8 mouse cellular contexts compared by ENCODE assay signal in genomic region chr10:80406684-80407501, GRCm38 (mm10). TPM values are rescaled to one million over a fixed set of nuclear protein-coding genes. Genes with fewer than 3 reads are reported as not detected.
DNase-seq lines count a peak whose midpoint lies in the region; ATAC-seq lines count a peak whose summit lies in the region.

Gene Uqcr11 (minus strand): TSS chr10:80406830.

- DNase-seq in adrenal gland, adult (ENCODE audit: inconsistent age in 2 of 2, low spot score in 1 of 2): peak; percentile 94 to 98
- DNase-seq in embryo, embryonic 10.5 days (ENCODE audit: low spot score): peak; percentile 96
- peak; percentile 89 for DNase-seq in gastrocnemius, postnatal 25 days
- peak; percentile 91 for DNase-seq in intestine, embryonic 14.5 days (ENCODE audit: low spot score)
- DNase-seq in left cerebral cortex, postnatal 14 days (ENCODE audit: low spot score in 2 of 2): peak; percentile 93 to 94
- DNase-seq in mesoderm, embryonic 11.5 days (ENCODE audit: low read depth, low spot score): peak; percentile 96
- peak; percentile 84 to 91 for DNase-seq in right cerebral cortex, postnatal 36 days (ENCODE audit: low spot score in 2 of 2)
- peak; percentile 89 for DNase-seq in yolk sac, embryonic 10.5 days (ENCODE audit: low spot score)

- H3K27ac ChIP-seq in intestine, embryonic 14.5 days (ENCODE audit: low read depth): peak within 1 kb of the TSS; percentile 58; the same call in 1 of the 2 replicates

- H3K36me3 ChIP-seq in intestine, embryonic 14.5 days (ENCODE audit: control insufficient read depth, insufficient read depth, low read length): peaks cover 60% of the 10 kb centered on the region

- intact Hi-C loops in left cerebral cortex, postnatal 14 days (cut with DNase I): no loop called here

- peak; percentile 71 for ATAC-seq in intestine, embryonic 14.5 days (replicated peaks; ENCODE audit: low FRiP score, low TSS enrichment, low read depth)

- peak within 1 kb of the TSS; percentile 88 for H3K4me3 ChIP-seq in intestine, embryonic 14.5 days (ENCODE audit: low read depth, low read length)

- peak within 1 kb of the TSS; percentile 93 for H3K4me2 ChIP-seq in intestine, embryonic 14.5 days (ENCODE audit: low read length)

- H3K9ac ChIP-seq in intestine, embryonic 14.5 days (ENCODE audit: low read length): peak within 1 kb of the TSS; percentile 75

- no peaks in the 10 kb centered on the region for H3K9me3 ChIP-seq in intestine, embryonic 14.5 days (ENCODE audit: control insufficient read depth, low read length)

- peaks cover 14% of the 10 kb centered on the region for H3K4me1 ChIP-seq in intestine, embryonic 14.5 days (replicated peaks; ENCODE audit: control insufficient read depth, insufficient read depth, low read length)

- H3K27me3 ChIP-seq in intestine, embryonic 14.5 days (replicated peaks; ENCODE audit: control insufficient read depth, insufficient read depth, low read length): no peaks in the 10 kb centered on the region

- 1% methylated on average over 27 of the region's 27 CpGs for WGBS in intestine, embryonic 14.5 days

RNA-seq across cellular contexts. Expression of gene Uqcr11, which starts in this region (rescaled TPM):
- 100 to 1,000 TPM; 913 to 952 TPM for total RNA-seq in gastrocnemius, postnatal 25 days (2021)
- 941 and 1,108 TPM in 2 replicates for polyA plus RNA-seq in intestine, embryonic 14.5 days (2014; fragmentation: Nextera tagmentation; extraction: Ambion mirVana)
- 100 to 1,000 TPM; 587 to 604 TPM for total RNA-seq in left cerebral cortex, postnatal 14 days (2021)

Comparison
In these comparisons a context has a peak if more than half of its experiments do, and no peak if none do; other contexts are left out.
1. Peak in every context shown above with its lines: DNase-seq, ATAC-seq, H3K4me3 ChIP-seq and H3K27ac ChIP-seq.